Mouse (Mus musculus) lung, postnatal 0 days (tissue): ENCODE measurements around the gene Slc15a1. TPM values are rescaled to one million over a fixed set of nuclear protein-coding genes. Genes with fewer than 3 reads are reported as not detected.

Source experiments
- ATAC-seq: fragments of 200-750 bp; cut with Nextera tagmentation; 2 replicates; pipeline ENCODE4 v1.8.0; 2017; ENCODE audit warnings: moderate library complexity
- DNase-seq: peaks from one replicate; pipeline ENCODE4 v3.0.0-alpha.2; 2016; ENCODE audit warnings: low spot score
- H3K27ac ChIP-seq: fragments of 300-500 bp; sonication (generic); 2 replicates; pipeline ENCODE4 v1.5.1; 2014; ENCODE audit warnings: antibody characterized with exemption, mild to moderate bottlenecking, low read length, mixed read lengths
- H3K27me3 ChIP-seq: fragments of 300-500 bp; sonication (generic); replicated peaks from 2 replicates; pipeline ENCODE4 v1.6.1; 2014; ENCODE audit warnings: low read length, mixed read lengths; ENCODE audit not compliant: insufficient read depth
- H3K36me3 ChIP-seq: fragments of 300-500 bp; sonication (generic); 2 replicates; pipeline ENCODE4 v1.6.1; 2014; ENCODE audit warnings: low read length, mixed read lengths; ENCODE audit not compliant: insufficient read depth
- H3K4me1 ChIP-seq: fragments of 300-500 bp; sonication (generic); 2 replicates; pipeline ENCODE4 v1.6.1; 2014; ENCODE audit warnings: antibody characterized with exemption, low read depth, low read length, mixed read lengths; ENCODE audit not compliant: insufficient read depth
- H3K4me2 ChIP-seq: fragments of 300-500 bp; sonication (generic); replicated peaks from 2 replicates; pipeline ENCODE4 v1.6.1; 2014; ENCODE audit warnings: low read depth, mild to moderate bottlenecking, low read length, moderate library complexity, mixed read lengths
- H3K4me3 ChIP-seq: fragments of 300-500 bp; sonication (generic); 2 replicates; pipeline ENCODE4 v1.5.1; 2014; ENCODE audit warnings: low read depth, low read length
- H3K9ac ChIP-seq: fragments of 300-500 bp; sonication (generic); replicated peaks from 2 replicates; pipeline ENCODE4 v1.6.1; 2014; ENCODE audit warnings: low read depth, mild to moderate bottlenecking
- H3K9me3 ChIP-seq: fragments of 300-500 bp; sonication (generic); 2 replicates; pipeline ENCODE4 v1.6.1; 2016; ENCODE audit warnings: low read length, mixed read lengths
- CTCF ChIP-seq: IDR thresholded peaks from 2 replicates; pipeline ENCODE4 v1.5.1; 2016; ENCODE audit warnings: antibody characterized with exemption, mild to moderate bottlenecking
- EP300 ChIP-seq: IDR thresholded peaks from 2 replicates; pipeline ENCODE4 v1.6.1; 2016; ENCODE audit warnings: antibody characterized with exemption, mild to moderate bottlenecking, control low read depth
- WGBS: fragments of 180-500 bp; shearing (Covaris S2); extraction: QIAGEN DNeasy Blood & Tissue Kit; methylation state at CpG from one replicate; pipeline ENCODE4 v1.1.7; 2014; 5-methylcytosine and 5-hydroxymethylcytosine counted together
- polyA plus RNA-seq: library from polyadenylated mRNA; unstranded; fragments of >200 nt; fragmentation: Nextera tagmentation; extraction: Ambion mirVana; gene quantifications from 2 replicates; pipeline ENCODE4 v1.2.1, GENCODE M21; 2015

The Slc15a1 gene
- 0.98 and 1.5 TPM in 2 replicates for polyA plus RNA-seq

- peak; percentile 22 for DNase-seq
- no peaks in the 10 kb centered on the region for H3K4me1 ChIP-seq
- H3K9me3 ChIP-seq = no peaks in the 10 kb centered on the region
- H3K9ac ChIP-seq = no peak within 1 kb of the TSS
- ATAC-seq = peak; percentile 60
- peak within 1 kb of the TSS; percentile 56 for H3K4me2 ChIP-seq
- TF ChIP-seq EP300 = no peak
- TF ChIP-seq CTCF = no peak
- no peak within 1 kb of the TSS for H3K27ac ChIP-seq
- H3K27me3 ChIP-seq = no peaks in the 10 kb centered on the region; the same call in 1 of the 2 replicates
- peak within 1 kb of the TSS; percentile 16 for H3K4me3 ChIP-seq
- H3K36me3 ChIP-seq = no peaks in the 10 kb centered on the region
- WGBS = 10% methylated on average over 33 of the region's 33 CpGs
These were observed at the start of gene Slc15a1 for GRCm38 (mm10) chr14:121504781-121505484. TSS of gene Slc15a1 (minus strand) at chr14:121505252.

GRCm38 (mm10) chr14:121553785-121554184, 48.7 kb upstream of the Slc15a1 start:
- DNase-seq = no peak
- H3K9me3 ChIP-seq = no peaks in the 10 kb centered on the region
- H3K27ac ChIP-seq = no peak overlapping the region
- H3K4me3 ChIP-seq = no peak overlapping the region
- no peak overlapping the region for H3K4me2 ChIP-seq
- H3K36me3 ChIP-seq = peaks cover 12% of the 10 kb centered on the region; the same call in 1 of the 2 replicates
- no peak for ATAC-seq
- H3K4me1 ChIP-seq = no peaks in the 10 kb centered on the region
- no peaks in the 10 kb centered on the region for H3K27me3 ChIP-seq
- TF ChIP-seq CTCF = no peak
- no peak overlapping the region for H3K9ac ChIP-seq

- no peaks in the 10 kb centered on the region for H3K9me3 ChIP-seq
- no peak overlapping the region for H3K9ac ChIP-seq
- DNase-seq = no peak
- no peak overlapping the region for H3K4me2 ChIP-seq
- no peaks in the 10 kb centered on the region for H3K27me3 ChIP-seq
- H3K4me1 ChIP-seq = no peaks in the 10 kb centered on the region
- ATAC-seq = no peak
- TF ChIP-seq EP300 (no peak), CTCF (no peak)
- H3K36me3 ChIP-seq = peaks cover 12% of the 10 kb centered on the region; the same call in 1 of the 2 replicates
- H3K4me3 ChIP-seq = no peak overlapping the region
- WGBS = 66% methylated on average over 5 of the region's 5 CpGs
- no peak overlapping the region for H3K27ac ChIP-seq
These were observed 47.5 kb upstream of the Slc15a1 start for GRCm38 (mm10) chr14:121552586-121552985.

GRCm38 (mm10) chr14:121549834-121550233, 44.8 kb upstream of the Slc15a1 start:
- Histone ChIP-seq H3K27me3 (no peaks in the 10 kb centered on the region), H3K27ac (no peak overlapping the region), H3K9ac (no peak overlapping the region), H3K4me1 (no peaks in the 10 kb centered on the region), H3K4me2 (no peak overlapping the region), H3K36me3 (peaks cover 5% of the 10 kb centered on the region; the same call in 1 of the 2 replicates), H3K4me3 (no peak overlapping the region), H3K9me3 (no peaks in the 10 kb centered on the region)
- peak; percentile 71 for ATAC-seq
- TF ChIP-seq CTCF = no peak
- no peak for TF ChIP-seq EP300
- WGBS = 54% methylated on average over 6 of the region's 6 CpGs
- DNase-seq = peak; percentile 24

- Histone ChIP-seq H3K4me2 (no peak overlapping the region), H3K4me1 (no peaks in the 10 kb centered on the region), H3K9me3 (no peaks in the 10 kb centered on the region), H3K9ac (no peak overlapping the region), H3K4me3 (no peak overlapping the region), H3K27ac (no peak overlapping the region), H3K27me3 (no peaks in the 10 kb centered on the region), H3K36me3 (peaks cover 8% of the 10 kb centered on the region)
- TF ChIP-seq CTCF = no peak
- TF ChIP-seq EP300 = no peak
- DNase-seq = peak; percentile 59
- ATAC-seq = peak; percentile 53
- WGBS = 40% methylated on average over 7 of the region's 7 CpGs
These were observed 42.7 kb upstream of the Slc15a1 start for GRCm38 (mm10) chr14:121547745-121548144.

- TF ChIP-seq CTCF = no peak
- TF ChIP-seq EP300 = no peak
- 79% methylated on average over 5 of the region's 5 CpGs for WGBS
- ATAC-seq (0 out of 2 replicates have a peak, but pooled peaks have one; percentile 4), DNase-seq (peak; percentile 39)
- Histone ChIP-seq H3K36me3 (peaks cover 8% of the 10 kb centered on the region), H3K4me2 (no peak overlapping the region), H3K27me3 (no peaks in the 10 kb centered on the region), H3K27ac (no peak overlapping the region), H3K4me3 (no peak overlapping the region), H3K9ac (no peak overlapping the region), H3K9me3 (no peaks in the 10 kb centered on the region), H3K4me1 (no peaks in the 10 kb centered on the region)
These were observed 41.6 kb upstream of the Slc15a1 start for GRCm38 (mm10) chr14:121546621-121547020.
